Mouse (Mus musculus) cerebellum, postnatal 25 days (tissue): ENCODE measurements around the gene Stx8.

ENCODE experiments used
- DNase-seq, 2 experiments: peaks; one replicate each; pipeline ENCODE4 v3.0.0; 2021; ENCODE audit warnings: mixed read lengths in 2 of 2

Gene Stx8

GRCm38 (mm10) chr11:67975252-67975651 is 9.3 kb downstream of the Stx8 start:
- peak in 1 of 2 experiments; percentile 31 for DNase-seq

DNA sequence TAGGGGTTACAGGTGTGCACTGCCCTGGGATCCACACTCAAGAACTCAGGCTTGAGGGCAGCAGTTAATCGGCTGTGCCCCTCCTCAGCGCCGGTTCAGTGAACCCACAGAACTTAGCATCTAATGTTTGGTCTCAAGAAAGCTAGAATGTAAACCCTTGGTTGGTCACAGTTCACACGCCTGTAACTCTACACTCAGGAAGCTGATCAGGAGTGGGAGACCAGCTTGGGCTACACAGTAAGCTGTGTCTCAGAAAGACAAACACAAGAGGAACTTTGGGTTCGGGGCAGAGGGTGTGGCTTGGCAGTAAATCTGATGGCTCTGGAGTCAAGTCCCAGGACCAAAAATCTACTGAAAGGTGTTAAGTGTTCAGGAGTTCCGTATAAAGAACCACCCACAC is 17.6 kb downstream of the Stx8 start:
- DNase-seq: no peak

DNA sequence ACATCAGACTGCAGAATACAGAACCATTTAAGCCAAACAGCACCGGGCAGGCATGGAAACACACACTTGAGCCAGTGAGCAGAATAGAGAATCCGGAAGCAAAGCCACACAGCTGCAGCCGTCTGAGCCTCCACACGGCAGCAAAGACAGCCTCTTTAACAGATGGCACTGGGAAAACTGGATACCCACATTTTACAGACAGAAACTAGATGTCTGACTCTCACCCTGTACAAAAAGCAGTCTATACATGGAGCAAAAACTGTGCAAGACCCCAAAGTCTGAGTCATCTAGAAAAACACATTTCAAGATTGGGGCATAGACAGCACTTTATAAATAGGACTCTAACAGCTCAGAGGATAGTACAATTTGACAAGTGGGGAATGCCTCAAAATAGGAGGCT is 25.2 kb downstream of the Stx8 start:
- DNase-seq: no peak

DNA sequence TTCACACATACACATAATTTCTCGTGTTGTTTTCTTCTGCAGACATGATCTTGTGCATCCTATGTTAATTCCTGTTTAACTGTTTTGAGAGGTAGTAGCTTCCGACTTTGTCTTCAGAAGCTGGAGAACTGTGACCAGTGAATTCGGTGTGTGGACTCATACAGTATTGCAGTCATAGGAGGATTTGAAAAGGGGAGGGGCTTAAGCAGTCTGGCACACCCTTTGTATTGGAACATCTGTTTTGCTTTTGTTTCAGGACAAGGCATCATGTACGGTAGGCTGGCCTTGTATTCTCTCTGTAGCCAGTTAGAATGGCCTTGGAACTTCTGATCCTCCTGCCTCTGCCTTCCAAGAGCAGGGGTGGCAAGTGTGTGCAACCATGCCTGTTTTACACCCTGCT is 30.0 kb downstream of the Stx8 start:
- DNase-seq: no peak

GRCm38 (mm10) chr11:67998905-67999304 is 32.9 kb downstream of the Stx8 start:
- DNase-seq: no peak

DNA sequence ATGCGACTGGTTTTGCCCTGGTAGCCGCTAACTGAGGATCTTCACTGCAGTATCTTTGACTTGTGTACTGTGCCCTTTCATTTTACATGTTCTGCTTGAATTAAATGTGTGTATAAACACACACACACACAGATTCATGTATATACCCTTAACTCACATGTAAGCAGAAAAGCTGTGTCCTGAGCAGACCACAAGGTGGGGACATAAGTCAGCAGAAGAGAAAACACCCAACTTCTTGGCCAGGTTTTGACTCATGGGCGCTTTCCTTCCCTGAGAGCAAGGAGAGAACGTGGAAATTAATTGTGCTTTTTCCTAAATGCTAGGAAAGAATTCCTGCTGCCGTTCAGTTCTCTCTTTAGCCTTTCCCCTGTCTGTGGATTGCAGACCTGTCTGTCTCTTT is 33.6 kb downstream of the Stx8 start:
- DNase-seq: no peak

DNA sequence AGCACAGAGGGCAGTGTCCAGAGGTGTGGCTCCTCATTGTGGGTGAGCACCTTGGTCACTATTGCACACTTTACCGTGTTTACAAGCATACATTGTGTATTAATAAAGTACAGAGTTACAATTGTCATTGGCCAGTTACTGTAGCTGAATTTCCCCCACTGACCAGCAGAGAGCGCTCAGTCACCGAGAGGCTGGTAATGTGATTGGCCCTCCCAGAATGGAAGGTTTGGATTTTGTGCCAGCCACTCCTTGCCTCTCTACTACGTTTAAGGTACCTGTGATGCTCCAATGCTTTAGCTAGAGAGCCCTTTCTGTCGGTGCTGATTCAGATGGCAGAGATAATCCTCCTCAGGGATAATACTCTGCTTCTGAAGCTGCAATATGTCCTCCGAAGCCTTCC is 38.2 kb downstream of the Stx8 start:
- DNase-seq: peak; percentile 83 to 87

DNA sequence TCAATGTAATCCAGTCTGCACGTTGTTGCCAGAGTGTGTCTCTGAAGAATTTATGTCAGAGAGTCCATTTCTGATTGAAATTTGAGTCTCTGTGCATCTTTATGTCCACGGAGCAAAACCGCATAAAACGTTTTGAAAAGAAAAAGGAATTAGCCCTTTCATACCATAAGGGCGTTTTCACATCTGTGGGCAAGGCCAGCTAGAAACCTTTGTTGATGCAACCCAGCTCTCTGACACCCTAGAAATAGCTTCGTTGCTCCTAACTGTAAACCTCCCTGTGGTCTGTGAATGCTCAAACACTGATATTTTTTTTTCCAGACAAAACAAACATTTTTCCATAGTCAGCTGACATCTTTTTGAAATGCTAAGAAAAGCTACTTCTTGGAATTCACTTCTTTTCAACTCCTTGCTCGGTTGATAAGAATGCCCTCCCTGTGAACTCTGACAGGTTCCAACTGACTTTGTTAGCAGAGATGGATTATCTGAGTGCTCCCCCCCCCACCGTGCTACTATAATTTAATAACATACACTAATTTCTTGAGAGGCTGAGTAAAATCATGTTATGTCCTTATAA is 40.3 kb downstream of the Stx8 start:
- DNase-seq: no peak

- no peak for DNase-seq
Measured at GRCm38 (mm10) chr11:68007645-68008044, 41.7 kb downstream of the Stx8 start.

GRCm38 (mm10) chr11:68009377-68009776 is 43.4 kb downstream of the Stx8 start:
- no peak for DNase-seq

- no peak for DNase-seq
Measured at GRCm38 (mm10) chr11:68012207-68012606, 46.2 kb downstream of the Stx8 start.

DNA sequence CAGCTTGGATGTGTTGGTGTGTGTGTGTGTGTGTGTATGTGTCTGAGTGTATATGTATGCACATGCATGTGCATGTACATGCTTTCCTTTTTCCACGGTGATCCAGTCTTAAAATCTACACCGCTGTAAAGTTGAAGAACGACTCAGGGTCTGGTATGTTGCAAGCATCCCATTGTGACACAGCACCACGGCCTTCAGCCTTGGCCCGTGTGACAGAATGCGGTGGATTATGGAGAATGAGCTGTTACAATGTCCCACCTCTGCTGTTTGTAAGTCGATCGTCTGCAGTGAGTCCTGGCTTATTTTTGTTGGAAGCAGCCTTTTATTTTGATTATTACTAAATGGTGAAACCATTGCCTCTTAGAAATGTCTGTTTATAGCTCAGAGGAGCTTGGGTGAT is 52.2 kb downstream of the Stx8 start:
- DNase-seq: no peak

DNA sequence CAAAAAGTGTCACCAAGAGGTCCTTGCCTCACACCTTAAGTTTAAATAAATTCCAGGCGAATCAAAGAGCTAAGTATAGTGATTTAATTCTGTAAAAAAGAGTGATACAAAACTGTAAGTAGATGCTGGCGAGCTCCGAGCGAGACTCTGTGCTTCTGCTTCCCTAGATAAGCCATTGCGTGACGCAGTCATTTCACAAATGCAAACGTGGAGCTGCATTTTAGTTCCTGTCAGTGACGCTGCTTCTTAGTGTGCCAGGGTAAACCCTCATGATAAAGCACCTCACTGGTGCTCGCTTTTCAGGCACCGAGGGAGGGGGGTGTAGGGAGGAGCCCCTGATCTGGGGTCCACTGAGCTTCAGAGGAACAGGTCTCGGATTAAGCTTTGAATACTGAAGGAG is 53.2 kb downstream of the Stx8 start:
- DNase-seq: no peak

DNA sequence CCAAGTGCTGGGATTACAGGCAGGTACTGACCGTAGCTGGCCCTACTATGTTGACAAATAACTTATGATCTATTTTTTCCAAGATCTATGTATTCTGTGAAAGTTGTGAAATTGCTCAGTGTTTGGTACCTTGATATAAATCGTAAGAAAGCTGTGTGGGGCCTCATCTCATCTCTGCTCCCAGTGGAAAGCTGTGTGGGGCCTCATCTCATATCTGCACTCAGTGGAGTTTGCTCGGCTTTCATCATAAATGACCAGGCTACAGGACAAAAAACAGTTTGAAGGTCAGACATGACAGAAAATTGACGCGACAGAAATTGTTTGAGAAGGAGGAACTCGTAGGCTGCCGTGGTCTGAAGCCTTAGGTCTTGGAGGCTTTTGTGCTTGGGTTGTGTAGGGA is 56.0 kb downstream of the Stx8 start:
- DNase-seq: no peak

- DNase-seq: no peak
Measured at GRCm38 (mm10) chr11:68022895-68023294, 56.9 kb downstream of the Stx8 start.

DNA sequence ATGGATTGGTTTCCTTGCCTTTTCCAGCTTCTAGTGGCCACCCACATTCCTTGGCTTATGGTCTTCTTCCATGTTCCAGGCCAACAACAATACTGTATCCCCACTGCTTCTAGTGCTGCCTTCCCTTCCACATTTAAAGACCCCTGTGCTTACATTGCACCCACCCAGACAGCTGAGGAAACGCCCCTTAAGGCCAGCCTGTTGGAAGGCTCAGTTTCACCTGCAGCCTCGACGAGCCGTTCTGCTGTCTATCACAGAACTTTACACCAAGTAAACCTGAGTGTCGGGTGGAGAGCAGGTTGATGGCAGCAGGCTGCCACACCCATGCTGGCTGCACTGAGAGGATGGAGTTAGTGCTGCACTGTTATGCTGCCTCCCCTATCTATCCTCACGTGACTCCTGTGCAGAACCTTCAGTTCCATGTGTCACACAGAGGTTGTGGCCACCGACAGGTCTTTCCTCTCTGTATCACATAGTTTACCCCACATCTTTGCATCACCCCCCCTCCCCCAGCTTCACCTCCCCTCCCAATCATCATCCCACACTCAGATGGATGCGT is 57.9 kb downstream of the Stx8 start:
- no peak for DNase-seq

GRCm38 (mm10) chr11:68026590-68026989 is 60.6 kb downstream of the Stx8 start:
- no peak for DNase-seq

DNA sequence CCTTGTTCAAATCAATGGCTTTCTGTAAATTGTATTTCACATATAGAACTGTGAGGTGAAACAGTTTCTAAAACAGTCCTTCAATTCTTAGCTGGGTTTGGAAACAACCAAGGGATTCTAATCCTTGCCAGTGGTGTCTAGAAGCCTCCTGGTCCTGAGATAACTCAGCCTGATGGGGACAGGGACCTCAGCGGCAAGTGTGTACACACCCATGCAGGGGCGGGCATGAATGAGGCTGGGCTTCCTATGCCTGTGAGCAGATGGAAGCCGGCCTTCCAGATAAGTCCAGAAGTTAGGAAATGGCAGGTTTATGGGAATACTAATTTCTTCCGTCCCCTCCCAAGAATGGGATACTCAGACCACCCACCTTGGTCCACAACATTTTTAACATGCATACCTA is 63.1 kb downstream of the Stx8 start:
- DNase-seq: no peak

DNA sequence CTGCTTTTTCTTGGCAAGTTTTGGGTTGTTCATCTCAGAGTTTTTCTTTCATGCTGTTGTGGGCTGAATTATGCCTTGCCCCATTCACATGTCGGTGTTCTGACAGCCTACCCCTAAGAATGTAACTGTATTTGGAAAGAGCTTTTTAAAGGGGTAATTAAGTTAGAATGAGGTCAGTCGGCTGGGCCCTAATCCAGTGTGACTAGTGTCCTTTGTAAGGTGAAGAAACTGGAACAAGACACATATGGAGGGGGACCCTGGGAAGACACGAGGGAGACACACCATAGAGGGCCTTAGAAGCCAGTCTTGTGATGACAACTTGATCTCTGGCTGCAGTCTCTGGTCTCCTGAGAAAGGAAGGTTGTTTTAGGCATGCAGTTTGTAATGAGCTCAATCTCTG is 63.9 kb downstream of the Stx8 start:
- DNase-seq: no peak

DNA sequence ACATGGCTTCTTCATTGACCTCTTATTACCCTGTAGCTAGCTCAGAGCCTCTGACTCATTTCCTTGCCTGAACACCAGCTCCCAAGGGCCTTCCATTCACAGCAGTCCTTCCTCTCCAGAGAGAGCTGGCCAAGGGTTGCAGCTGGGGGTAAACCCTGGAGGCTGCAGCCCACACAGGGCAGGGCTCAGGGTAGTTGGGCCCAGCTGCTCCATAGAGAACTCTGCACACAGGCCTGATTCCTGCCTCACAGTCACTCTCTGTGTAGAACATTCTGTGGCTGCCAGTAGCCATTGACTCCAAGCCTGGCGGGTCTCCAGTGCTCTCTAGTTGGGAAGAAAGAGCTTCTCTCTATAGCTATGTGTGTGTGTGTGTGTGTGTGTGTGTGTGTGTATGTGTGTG is 64.8 kb downstream of the Stx8 start:
- DNase-seq: peak; percentile 16 to 36

GRCm38 (mm10) chr11:68032448-68032847 is 66.5 kb downstream of the Stx8 start:
- DNase-seq: no peak

GRCm38 (mm10) chr11:68033331-68033926 is 67.4 kb downstream of the Stx8 start:
- no peak for DNase-seq

DNA sequence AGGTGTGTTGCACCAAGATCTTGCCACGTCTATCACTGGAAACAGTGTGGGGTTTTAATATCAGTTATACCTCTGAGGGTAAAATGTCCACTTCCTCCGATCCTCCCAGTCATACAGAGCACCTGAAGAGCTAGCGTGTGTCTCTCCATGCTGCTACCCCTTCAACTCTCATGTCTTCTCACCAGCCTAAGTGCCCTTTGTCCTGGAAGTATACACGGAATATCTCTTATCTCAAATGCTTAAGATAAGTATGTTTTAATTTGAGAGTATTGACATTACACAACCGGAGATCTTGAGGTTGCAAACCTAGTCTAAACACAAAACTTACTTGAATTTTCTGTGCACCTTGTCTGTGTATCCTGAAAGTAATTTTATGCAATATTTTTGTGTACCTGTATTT is 68.4 kb downstream of the Stx8 start:
- DNase-seq: no peak

GRCm38 (mm10) chr11:68035303-68035891 is 69.4 kb downstream of the Stx8 start:
- DNase-seq: no peak
